Mouse (Mus musculus) kidney, embryonic 16.5 days (tissue): ENCODE measurements around the gene Cbx3. TPM values are rescaled to one million over a fixed set of nuclear protein-coding genes. Genes with fewer than 3 reads are reported as not detected.

Experiments used
- polyA plus RNA-seq: library from polyadenylated mRNA; unstranded; fragments of >200 nt; fragmentation: Nextera tagmentation; extraction: Ambion mirVana; gene quantifications from 2 replicates; pipeline ENCODE4 v1.2.1, GENCODE M21; 2015

Cbx3 gene
- polyA plus RNA-seq, 1 experiment from 2014 or later = 421 TPM

Other genes starting within 250 kb of the Cbx3 start
- gene Nfe2l3, start 37.7 kb upstream of the Cbx3 start, polyA plus RNA-seq = 1.7 and 2.1 TPM in 2 replicates
- 1,832 and 2,078 TPM in 2 replicates for gene Hnrnpa2b1, start 466 bp upstream of the Cbx3 start, polyA plus RNA-seq
- gene Snx10, start 53.5 kb downstream of the Cbx3 start, polyA plus RNA-seq = 16.1 and 16.7 TPM in 2 replicates